Comparison of ENCODE assay signal across 7 mouse cellular contexts in the genomic region with DNA sequence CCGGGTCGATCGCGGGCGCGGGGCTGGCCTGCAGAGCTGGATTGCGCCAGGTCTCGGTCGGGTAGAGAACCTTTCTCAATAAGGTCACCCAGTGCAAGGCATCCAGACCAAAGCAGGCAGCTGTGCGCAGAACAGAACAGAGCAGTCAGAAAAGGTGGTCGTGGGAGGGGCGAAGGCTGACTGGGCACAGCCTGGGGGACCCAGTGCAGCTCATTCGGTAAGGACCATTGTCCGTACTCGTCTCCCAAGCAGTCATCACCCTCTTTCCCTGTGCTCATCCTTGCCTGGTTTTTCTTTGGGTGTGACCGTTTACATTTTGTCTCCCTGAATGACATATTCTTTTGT. TPM values are rescaled to one million over a fixed set of nuclear protein-coding genes. Genes with fewer than 3 reads are reported as not detected.
DNase-seq lines count a peak whose midpoint lies in the region; ATAC-seq and TF ChIP-seq lines count a peak whose summit lies in the region.

No protein-coding gene starts in this region.

- no peak for TF ChIP-seq CTCF in lung, embryonic 14.5 days (IDR thresholded peaks at IDR 0.05; ENCODE audit: low read depth)

- no peak overlapping the region for H3K27ac ChIP-seq in lung, embryonic 14.5 days (ENCODE audit: low read depth)
- H3K27ac ChIP-seq in forebrain, embryonic 12.5 days = no peak overlapping the region
- H3K27ac ChIP-seq in limb, embryonic 11.5 days (replicated peaks; ENCODE audit: low read depth, low read length) = no peak overlapping the region
- H3K27ac ChIP-seq in neural tube, embryonic 15.5 days (replicated peaks) = peak overlapping the region; percentile 65

- no peak for ATAC-seq in lung, embryonic 14.5 days (ENCODE audit: insufficient read depth)
- ATAC-seq in forebrain, embryonic 12.5 days (ENCODE audit: low FRiP score) = no peak
- peak; percentile 32 for ATAC-seq in limb, embryonic 11.5 days (ENCODE audit: insufficient number of reproducible peaks, low FRiP score, low TSS enrichment, low read depth)
- peak; percentile 36 for ATAC-seq in neural tube, embryonic 15.5 days (ENCODE audit: low FRiP score)

- no peak for DNase-seq in lung, embryonic 14.5 days
- no peak for DNase-seq in lung, postnatal 10 days
- DNase-seq in limb, embryonic 11.5 days (ENCODE audit: low spot score) = no peak
- no peak for DNase-seq in gastrocnemius, postnatal 36 days
- no peak for DNase-seq in cerebellum, adult 9-10 months

- H3K4me1 ChIP-seq in lung, embryonic 14.5 days (ENCODE audit: insufficient read depth) = peaks cover 14% of the 10 kb centered on the region; the same call in 1 of the 2 replicates
- peaks cover 44% of the 10 kb centered on the region for H3K4me1 ChIP-seq in forebrain, embryonic 12.5 days
- H3K4me1 ChIP-seq in limb, embryonic 11.5 days (ENCODE audit: control insufficient read depth, insufficient read depth, low read length) = peaks cover 20% of the 10 kb centered on the region
- H3K4me1 ChIP-seq in neural tube, embryonic 15.5 days = peaks cover 40% of the 10 kb centered on the region

- 3% methylated on average over 16 of the region's 16 CpGs for WGBS in lung, embryonic 14.5 days
- 4% methylated on average over 16 of the region's 16 CpGs for WGBS in forebrain, embryonic 12.5 days
- WGBS in limb, embryonic 11.5 days = 8% methylated on average over 16 of the region's 16 CpGs
- WGBS in neural tube, embryonic 15.5 days = 4% methylated on average over 16 of the region's 16 CpGs

- H3K9me3 ChIP-seq in lung, embryonic 14.5 days (ENCODE audit: low read depth, low read length) = peaks cover 4% of the 10 kb centered on the region
- 0 out of 2 replicates have a peak, but pooled peaks cover 6% of the 10 kb centered on the region for H3K9me3 ChIP-seq in forebrain, embryonic 12.5 days
- H3K9me3 ChIP-seq in limb, embryonic 11.5 days (ENCODE audit: control insufficient read depth, low read length) = no peaks in the 10 kb centered on the region
- H3K9me3 ChIP-seq in neural tube, embryonic 15.5 days (replicated peaks) = no peaks in the 10 kb centered on the region

- H3K4me3 ChIP-seq in lung, embryonic 14.5 days (ENCODE audit: low read depth, low read length) = peak overlapping the region; percentile 95
- peak overlapping the region; percentile 88 for H3K4me3 ChIP-seq in forebrain, embryonic 12.5 days (replicated peaks)
- peak overlapping the region; percentile 93 for H3K4me3 ChIP-seq in limb, embryonic 11.5 days (ENCODE audit: low read depth, low read length)
- peak overlapping the region; percentile 93 for H3K4me3 ChIP-seq in neural tube, embryonic 15.5 days (replicated peaks)

- peak overlapping the region; percentile 87 for H3K4me2 ChIP-seq in lung, embryonic 14.5 days
- H3K4me2 ChIP-seq in forebrain, embryonic 12.5 days = peak overlapping the region; percentile 77
- H3K4me2 ChIP-seq in limb, embryonic 11.5 days (ENCODE audit: low read depth, severe bottlenecking) = peak overlapping the region; percentile 82
- peak overlapping the region; percentile 98 for H3K4me2 ChIP-seq in neural tube, embryonic 15.5 days

- intact Hi-C loops in gastrocnemius, postnatal 36 days (cut with DNase I) = loop anchor here (2.0 to 5.0 kb wide), 5 partner anchors 36 to 431 kb away; no protein-coding TSS in a partner anchor

- no peaks in the 10 kb centered on the region for H3K36me3 ChIP-seq in lung, embryonic 14.5 days (ENCODE audit: insufficient read depth)
- no peaks in the 10 kb centered on the region; the same call in 1 of the 2 replicates for H3K36me3 ChIP-seq in forebrain, embryonic 12.5 days (replicated peaks)
- no peaks in the 10 kb centered on the region for H3K36me3 ChIP-seq in limb, embryonic 11.5 days (ENCODE audit: control insufficient read depth, insufficient read depth, low read length)
- H3K36me3 ChIP-seq in neural tube, embryonic 15.5 days = no peaks in the 10 kb centered on the region

- peak overlapping the region; percentile 50 for H3K9ac ChIP-seq in lung, embryonic 14.5 days
- peak overlapping the region; percentile 47 for H3K9ac ChIP-seq in forebrain, embryonic 12.5 days
- H3K9ac ChIP-seq in limb, embryonic 11.5 days (ENCODE audit: low read length) = peak overlapping the region; percentile 96
- H3K9ac ChIP-seq in neural tube, embryonic 15.5 days (replicated peaks) = peak overlapping the region; percentile 69

- H3K27me3 ChIP-seq in lung, embryonic 14.5 days (ENCODE audit: insufficient read depth, low read length) = peaks cover 11% of the 10 kb centered on the region; the same call in 1 of the 2 replicates
- peaks cover 19% of the 10 kb centered on the region for H3K27me3 ChIP-seq in forebrain, embryonic 12.5 days
- H3K27me3 ChIP-seq in limb, embryonic 11.5 days (ENCODE audit: control insufficient read depth, insufficient read depth, low read length) = no peaks in the 10 kb centered on the region
- peaks cover 6% of the 10 kb centered on the region; the same call in 1 of the 2 replicates for H3K27me3 ChIP-seq in neural tube, embryonic 15.5 days (replicated peaks)

RNA-seq across cellular contexts. Expression of a gene that starts 0.7 kb away (rescaled TPM):
- polyA plus RNA-seq in lung, embryonic 14.5 days (2014; fragmentation: Nextera tagmentation; extraction: Ambion mirVana) = 26.8 and 32.2 TPM in 2 replicates
- 52.3 and 56.8 TPM in 2 replicates for polyA plus RNA-seq in forebrain, embryonic 12.5 days (2016; fragmentation: Nextera tagmentation; extraction: Ambion mirVana)
- 21.0 and 23.6 TPM in 2 replicates for polyA plus RNA-seq in limb, embryonic 11.5 days (2014; fragmentation: Nextera tagmentation; extraction: Ambion mirVana)
- polyA plus RNA-seq in neural tube, embryonic 15.5 days (2015; fragmentation: Nextera tagmentation; extraction: Ambion mirVana) = 34.8 and 36.4 TPM in 2 replicates
- total RNA-seq in gastrocnemius, postnatal 36 days (2021) = 10 to 100 TPM; 11.1 to 18.1 TPM

Comparison
In these comparisons a context has a peak if more than half of its experiments do, and no peak if none do; other contexts are left out.
1. ATAC-seq: peak in limb, embryonic 11.5 days (single experiment) and neural tube, embryonic 15.5 days (single experiment); none in lung, embryonic 14.5 days (single experiment) and forebrain, embryonic 12.5 days (single experiment).
2. Peak in every context shown above with its lines, with median percentiles within 50 percentile points of each other: H3K4me2 ChIP-seq, H3K4me3 ChIP-seq and H3K9ac ChIP-seq.